Mouse (Mus musculus): ENCODE data around the gene Cd81.

Gene Cd81

GRCm38 (mm10) chr7:143116521-143116920 is 64.0 kb downstream of the Cd81 start:
- no peak for DNase-seq
